Mouse (Mus musculus) G1E (cell line): Measurements from ENCODE around the gene Cnpy1. TPM values are rescaled to one million over a fixed set of nuclear protein-coding genes. Genes with fewer than 3 reads are reported as not detected.

ENCODE experiments used
- ATAC-seq: 2 replicates; pipeline ENCODE4 v1.8.0; 2016; ENCODE audit warnings: mild to moderate bottlenecking; ENCODE audit not compliant: insufficient number of reproducible peaks, poor library complexity, low FRiP score, severe bottlenecking; ENCODE audit errors: extremely low read depth
- DNase-seq: peaks from one replicate; pipeline ENCODE4 v3.0.0; 2012; ENCODE audit warnings: low spot score
- H3K27me3 ChIP-seq: 2 replicates; pipeline ENCODE4 v1.6.1; 2012; ENCODE audit warnings: mild to moderate bottlenecking, low read length, inconsistent platforms; ENCODE audit not compliant: insufficient read depth
- H3K36me3 ChIP-seq: replicated peaks from 2 replicates; pipeline ENCODE3; 2012; ENCODE audit warnings: mild to moderate bottlenecking, inconsistent platforms
- H3K4me1 ChIP-seq: 2 replicates; pipeline ENCODE4 v1.6.1; 2012; ENCODE audit warnings: low read depth, low read length, inconsistent platforms, mixed read lengths; ENCODE audit not compliant: insufficient read depth
- H3K4me3 ChIP-seq: 2 replicates; pipeline ENCODE4 v1.5.1; 2012; ENCODE audit warnings: low read depth, mild to moderate bottlenecking, inconsistent platforms, low read length, moderate library complexity, mixed read lengths
- H3K9me3 ChIP-seq: replicated peaks from 2 replicates; pipeline ENCODE4 v1.6.1; 2012; ENCODE audit warnings: inconsistent platforms
- CTCF ChIP-seq: IDR thresholded peaks from 2 replicates; pipeline ENCODE4 v1.5.1; 2012; ENCODE audit warnings: low read depth, low read length, inconsistent platforms, mixed read lengths
- GATA1 ChIP-seq: IDR thresholded peaks from 2 replicates; pipeline ENCODE4 v1.6.1; 2012; ENCODE audit warnings: borderline replicate concordance, low read length, inconsistent platforms, mixed read lengths
- GATA2 ChIP-seq: IDR thresholded peaks from 2 replicates; pipeline ENCODE4 v1.6.1; 2012; ENCODE audit warnings: low read depth, low read length, inconsistent platforms, borderline replicate concordance
- POLR2AphosphoS5 ChIP-seq: IDR thresholded peaks from 2 replicates; pipeline ENCODE4 v1.6.1; 2012; ENCODE audit warnings: low read depth, low read length, inconsistent platforms; ENCODE audit not compliant: insufficient replicate concordance
- TAL1 ChIP-seq: conservative IDR thresholded peaks from 2 replicates; pipeline ENCODE4 v1.6.1; 2012; ENCODE audit warnings: low read depth, low read length, inconsistent platforms, mixed read lengths
- polyA plus RNA-seq: library from polyadenylated mRNA; stranded (reverse); fragments of >175 nt; gene quantifications from 2 replicates; pipeline ENCODE4 v1.2.3, GENCODE M21; 2012
- total RNA-seq, 2 experiments: library from RNA; stranded (forward) in 1 of 2; stranded (reverse) in 1 of 2; fragments of 200-1000 nt in 1 of 2; fragments of >200 nt in 1 of 2; fragmentation: Nextera tagmentation in 1 of 2; gene quantifications; 2 replicates each; pipeline ENCODE4 v1.2.3; 2014 to 2017

Cnpy1 gene
- total and polyA plus RNA-seq, 3 experiments: 0.16 TPM; not detected in 2

DNA sequence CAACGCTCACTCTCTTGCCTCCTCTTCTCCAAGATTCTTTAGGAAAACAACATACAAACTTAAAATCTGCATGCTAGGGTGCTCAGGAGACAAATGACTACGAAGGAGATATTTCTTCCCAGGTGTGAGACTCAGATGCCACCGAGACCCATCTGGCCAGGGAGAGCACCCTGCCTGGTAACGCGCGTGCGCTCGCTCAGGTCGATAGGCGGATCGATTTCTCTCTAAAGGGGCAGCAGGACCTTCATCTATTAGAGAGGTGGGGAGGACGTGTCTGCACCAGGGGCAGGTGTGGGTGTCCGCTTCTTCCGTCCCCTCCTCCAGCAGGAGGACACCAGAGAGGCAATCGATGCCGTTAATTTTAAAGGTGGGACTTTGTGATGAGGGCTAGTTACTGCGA lies 87.8 kb downstream of the Cnpy1 start:
- no peaks in the 10 kb centered on the region for H3K36me3 ChIP-seq
- H3K4me1 ChIP-seq: no peaks in the 10 kb centered on the region
- H3K9me3 ChIP-seq: no peaks in the 10 kb centered on the region
- TF ChIP-seq TAL1: no peak
- TF ChIP-seq POLR2AphosphoS5: no peak
- no peak for TF ChIP-seq CTCF
- TF ChIP-seq GATA2: no peak
- no peak for TF ChIP-seq GATA1
- peaks cover 20% of the 10 kb centered on the region for H3K27me3 ChIP-seq
- DNase-seq (no peak), ATAC-seq (no peak)
- H3K4me3 ChIP-seq: no peak overlapping the region

DNA sequence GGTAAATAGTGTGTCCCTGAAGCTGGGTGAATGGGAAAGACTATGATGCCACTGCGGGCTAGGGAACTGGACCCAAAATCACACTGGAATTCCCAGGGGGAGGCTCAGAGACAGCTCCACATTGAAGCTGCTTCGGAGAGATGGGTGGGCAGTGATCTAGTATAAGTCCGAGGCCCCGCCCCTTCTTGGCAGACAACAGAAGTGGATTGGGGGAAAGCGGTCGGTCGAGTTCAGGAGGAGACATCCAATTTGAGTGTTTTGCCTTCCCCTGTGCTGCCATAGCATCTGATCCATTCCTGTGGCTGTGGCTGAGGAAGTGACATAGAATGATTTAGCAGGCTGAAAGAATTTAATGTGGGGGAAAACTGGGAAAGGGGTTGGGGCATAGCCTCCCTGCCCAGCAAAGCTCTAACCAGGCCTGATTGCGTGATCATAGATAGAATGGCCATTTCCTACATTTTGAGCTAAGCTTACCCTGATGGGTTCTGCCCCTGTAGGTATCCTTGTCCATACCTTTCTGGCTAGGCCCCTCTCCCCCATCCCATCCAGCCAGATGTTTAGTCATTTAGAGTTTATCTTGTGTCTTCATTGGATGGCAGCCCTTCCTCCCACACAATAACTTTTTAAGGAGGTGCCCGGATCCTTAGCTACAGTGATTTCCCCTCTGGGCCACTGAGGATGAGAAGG lies 88.4 kb downstream of the Cnpy1 start:
- no peak for TF ChIP-seq GATA1
- TF ChIP-seq POLR2AphosphoS5: no peak
- no peak for TF ChIP-seq TAL1
- TF ChIP-seq GATA2: no peak
- no peak for TF ChIP-seq CTCF
- Histone ChIP-seq H3K36me3 (no peaks in the 10 kb centered on the region), H3K4me3 (no peak overlapping the region), H3K27me3 (peaks cover 24% of the 10 kb centered on the region), H3K9me3 (no peaks in the 10 kb centered on the region), H3K4me1 (no peaks in the 10 kb centered on the region)
- no peak for DNase-seq
- no peak for ATAC-seq

Other genes starting within 250 kb of the Cnpy1 start
- not detected in 2 replicates for gene Insig1, start 174.4 kb downstream of the Cnpy1 start, total RNA-seq (2014; fragmentation: Nextera tagmentation)
- gene Insig1, start 174.4 kb downstream of the Cnpy1 start, total RNA-seq (2017): 2.1 and 2.4 TPM in 2 replicates
- gene Insig1, start 174.4 kb downstream of the Cnpy1 start, polyA plus RNA-seq: 1.4 and 1.9 TPM in 2 replicates
- not detected in 2 replicates for gene En2, start 80.1 kb downstream of the Cnpy1 start, total RNA-seq (2014; fragmentation: Nextera tagmentation)
- 0.12 TPM in 1 of 2 replicates, not detected in the other for gene En2, start 80.1 kb downstream of the Cnpy1 start, total RNA-seq (2017)
- gene En2, start 80.1 kb downstream of the Cnpy1 start, polyA plus RNA-seq: not detected in 2 replicates
- 81.0 and 88.0 TPM in 2 replicates for gene Rbm33, start 71.3 kb upstream of the Cnpy1 start, total RNA-seq (2014; fragmentation: Nextera tagmentation)
- gene Rbm33, start 71.3 kb upstream of the Cnpy1 start, total RNA-seq (2017): 27.6 and 32.3 TPM in 2 replicates
- gene Rbm33, start 71.3 kb upstream of the Cnpy1 start, polyA plus RNA-seq: 43.1 and 45.8 TPM in 2 replicates
- not detected in 2 replicates for gene Shh, start 221.4 kb upstream of the Cnpy1 start, total RNA-seq (2014; fragmentation: Nextera tagmentation)
- gene Shh, start 221.4 kb upstream of the Cnpy1 start, total RNA-seq (2017): not detected in 2 replicates
- not detected in 2 replicates for gene Shh, start 221.4 kb upstream of the Cnpy1 start, polyA plus RNA-seq